Mouse (Mus musculus) kidney, adult 2 months (tissue): Measurements from ENCODE around the gene Cox4i2. TPM values are rescaled to one million over a fixed set of nuclear protein-coding genes. Genes with fewer than 3 reads are reported as not detected.

Experiments
- DNase-seq: peaks from one replicate; pipeline ENCODE4 v3.0.0; 2021
- H3K27ac ChIP-seq: fragments of 200-500 bp; 2 replicates; pipeline ENCODE4 v1.5.1; 2012; ENCODE audit warnings: low read depth, low read length, control low read depth, inconsistent platforms; ENCODE audit not compliant: insufficient read depth
- H3K27me3 ChIP-seq: fragments of 200-500 bp; replicated peaks from 2 replicates; pipeline ENCODE4 v1.6.1; 2012; ENCODE audit warnings: mild to moderate bottlenecking, moderate library complexity, low read length, inconsistent platforms; ENCODE audit not compliant: control insufficient read depth, insufficient read depth
- H3K36me3 ChIP-seq: fragments of 200-500 bp; 2 replicates; pipeline ENCODE4 v1.6.1; 2012; ENCODE audit warnings: mild to moderate bottlenecking, moderate library complexity, low read length, inconsistent platforms; ENCODE audit not compliant: control insufficient read depth, insufficient read depth
- H3K4me1 ChIP-seq: fragments of 200-500 bp; 2 replicates; pipeline ENCODE4 v1.6.1; 2011; ENCODE audit warnings: low read length; ENCODE audit not compliant: control insufficient read depth, insufficient read depth
- H3K4me3 ChIP-seq: fragments of 200-500 bp; 2 replicates; pipeline ENCODE4 v1.5.1; 2011; ENCODE audit warnings: mild to moderate bottlenecking, low read depth, low read length, control low read depth; ENCODE audit not compliant: insufficient read depth
- CTCF ChIP-seq: fragments of 200-500 bp; conservative IDR thresholded peaks from 2 replicates; pipeline ENCODE4 v1.5.1; 2011; ENCODE audit warnings: low read depth, mild to moderate bottlenecking, control low read depth, low read length, moderate library complexity, mixed read lengths; ENCODE audit not compliant: insufficient read depth, insufficient read length
- POLR2A ChIP-seq: fragments of 200-500 bp; IDR thresholded peaks from one replicate; pipeline ENCODE4 v1.6.1; 2011; ENCODE audit warnings: low read depth, low read length, control low read depth
- WGBS: fragments of 180-500 bp; shearing (Covaris S2); methylation state at CpG from one replicate; pipeline ENCODE4 v1.1.7; 2018; 5-methylcytosine and 5-hydroxymethylcytosine counted together
- polyA plus RNA-seq: library from polyadenylated mRNA; depleted of rRNA; stranded (reverse); fragments of >200 nt; gene quantifications from 2 replicates; pipeline ENCODE4 v1.2.3, GENCODE M21; 2012

Cox4i2 gene
- polyA plus RNA-seq, 1 experiment, result 3.1 TPM

GRCm38 (mm10) chr2:152772231-152772630, 18.3 kb downstream of the Cox4i2 start:
- TF ChIP-seq POLR2A, result no peak
- TF ChIP-seq CTCF, result no peak
- Histone ChIP-seq H3K4me1 (peaks cover 12% of the 10 kb centered on the region), H3K4me3 (no peak overlapping the region), H3K36me3 (no peaks in the 10 kb centered on the region), H3K27me3 (no peaks in the 10 kb centered on the region), H3K27ac (peak overlapping the region; percentile 89; the same call in 1 of the 2 replicates)
- 20% methylated on average over 1 of the region's 1 CpGs for WGBS
- no peak for DNase-seq

- Histone ChIP-seq H3K27me3 (no peaks in the 10 kb centered on the region), H3K4me1 (peaks cover 12% of the 10 kb centered on the region), H3K27ac (no peak overlapping the region), H3K36me3 (no peaks in the 10 kb centered on the region), H3K4me3 (no peak overlapping the region)
- TF ChIP-seq CTCF, result no peak
- TF ChIP-seq POLR2A, result no peak
- no peak for DNase-seq
- 72% methylated on average over 4 of the region's 4 CpGs for WGBS
Measured at GRCm38 (mm10) chr2:152775357-152775756, 21.4 kb downstream of the Cox4i2 start.

GRCm38 (mm10) chr2:152776019-152776418, 22.0 kb downstream of the Cox4i2 start:
- Histone ChIP-seq H3K36me3 (no peaks in the 10 kb centered on the region), H3K27me3 (no peaks in the 10 kb centered on the region), H3K27ac (no peak overlapping the region), H3K4me1 (peaks cover 14% of the 10 kb centered on the region), H3K4me3 (no peak overlapping the region)
- no peak for TF ChIP-seq POLR2A
- TF ChIP-seq CTCF, result no peak
- no peak for DNase-seq
- 82% methylated on average over 3 of the region's 3 CpGs for WGBS

GRCm38 (mm10) chr2:152776435-152776834, 22.5 kb downstream of the Cox4i2 start:
- 73% methylated on average over 2 of the region's 2 CpGs for WGBS
- H3K27ac ChIP-seq, result no peak overlapping the region
- H3K4me3 ChIP-seq, result no peak overlapping the region
- no peaks in the 10 kb centered on the region for H3K27me3 ChIP-seq
- H3K36me3 ChIP-seq, result no peaks in the 10 kb centered on the region
- no peak for DNase-seq
- no peak for TF ChIP-seq CTCF
- no peak for TF ChIP-seq POLR2A
- H3K4me1 ChIP-seq, result peaks cover 14% of the 10 kb centered on the region

- Histone ChIP-seq H3K4me3 (no peak overlapping the region), H3K36me3 (peaks cover 2% of the 10 kb centered on the region; the same call in 1 of the 2 replicates), H3K27ac (no peak overlapping the region), H3K27me3 (no peaks in the 10 kb centered on the region), H3K4me1 (peaks cover 13% of the 10 kb centered on the region; the same call in 1 of the 2 replicates)
- WGBS, result 85% methylated on average over 3 of the region's 3 CpGs
- no peak for TF ChIP-seq CTCF
- no peak for TF ChIP-seq POLR2A
- no peak for DNase-seq
Measured at GRCm38 (mm10) chr2:152777081-152777480, 23.1 kb downstream of the Cox4i2 start.

- no peaks in the 10 kb centered on the region for H3K27me3 ChIP-seq
- H3K4me1 ChIP-seq, result peaks cover 24% of the 10 kb centered on the region
- DNase-seq, result no peak
- no peak overlapping the region for H3K4me3 ChIP-seq
- no peak overlapping the region for H3K27ac ChIP-seq
- peaks cover 2% of the 10 kb centered on the region; the same call in 1 of the 2 replicates for H3K36me3 ChIP-seq
- TF ChIP-seq CTCF, result no peak
- TF ChIP-seq POLR2A, result no peak
- 72% methylated on average over 2 of the region's 2 CpGs for WGBS
Measured at GRCm38 (mm10) chr2:152780466-152780865, 26.5 kb downstream of the Cox4i2 start.

GRCm38 (mm10) chr2:152781031-152781711, 27.2 kb downstream of the Cox4i2 start:
- no peak for TF ChIP-seq CTCF
- no peak for TF ChIP-seq POLR2A
- Histone ChIP-seq H3K27ac (no peak overlapping the region; the same call in 1 of the 2 replicates), H3K36me3 (peaks cover 2% of the 10 kb centered on the region; the same call in 1 of the 2 replicates), H3K27me3 (no peaks in the 10 kb centered on the region), H3K4me3 (no peak overlapping the region), H3K4me1 (peaks cover 28% of the 10 kb centered on the region)
- 41% methylated on average over 3 of the region's 3 CpGs for WGBS
- DNase-seq, result peak; percentile 53

GRCm38 (mm10) chr2:152782656-152783055, 28.7 kb downstream of the Cox4i2 start:
- Histone ChIP-seq H3K4me3 (no peak overlapping the region), H3K4me1 (peaks cover 39% of the 10 kb centered on the region), H3K27ac (no peak overlapping the region), H3K36me3 (peaks cover 2% of the 10 kb centered on the region; the same call in 1 of the 2 replicates), H3K27me3 (no peaks in the 10 kb centered on the region)
- 81% methylated on average over 5 of the region's 5 CpGs for WGBS
- TF ChIP-seq POLR2A (no peak), CTCF (no peak)
- DNase-seq, result no peak
